Mouse (Mus musculus) embryonic facial prominence, embryonic 11.5 days (tissue): ENCODE measurements around the gene Rgs7bp. TPM values are rescaled to one million over a fixed set of nuclear protein-coding genes. Genes with fewer than 3 reads are reported as not detected.
"Not testable (repeated sequence)": the region's sequence is repeated elsewhere in the genome, so short reads cannot be mapped to it uniquely, and the experiment has no call there.

ENCODE experiments used
- ATAC-seq: fragments of 200-750 bp; cut with Nextera tagmentation; replicated peaks from 2 replicates; pipeline ENCODE4 v1.8.0; 2017; ENCODE audit warnings: low read depth; ENCODE audit not compliant: insufficient number of reproducible peaks, low FRiP score, low TSS enrichment
- DNase-seq: peaks from one replicate; pipeline ENCODE4 v3.0.0-alpha.2; 2015; ENCODE audit warnings: low spot score
- H3K27ac ChIP-seq: fragments of 300-500 bp; sonication (generic); replicated peaks from 2 replicates; pipeline ENCODE4 v1.5.1; 2014; ENCODE audit warnings: mild to moderate bottlenecking, low read depth, low read length, control low read depth
- H3K27me3 ChIP-seq: fragments of 300-500 bp; sonication (generic); 2 replicates; pipeline ENCODE4 v1.6.1; 2014; ENCODE audit warnings: mild to moderate bottlenecking, low read length, moderate library complexity, mixed read lengths; ENCODE audit not compliant: control insufficient read depth, insufficient read depth
- H3K36me3 ChIP-seq: fragments of 300-500 bp; sonication (generic); replicated peaks from 2 replicates; pipeline ENCODE4 v1.6.1; 2014; ENCODE audit warnings: low read depth, mild to moderate bottlenecking, low read length, moderate library complexity, mixed read lengths; ENCODE audit not compliant: control insufficient read depth, insufficient read depth
- H3K4me1 ChIP-seq: fragments of 300-500 bp; sonication (generic); 2 replicates; pipeline ENCODE4 v1.6.1; 2014; ENCODE audit warnings: low read length, mixed read lengths; ENCODE audit not compliant: control insufficient read depth, insufficient read depth
- H3K4me2 ChIP-seq: fragments of 300-500 bp; sonication (generic); 2 replicates; pipeline ENCODE4 v1.6.1; 2014; ENCODE audit warnings: low read depth, mild to moderate bottlenecking, control low read depth, low read length, moderate library complexity
- H3K4me3 ChIP-seq: fragments of 300-500 bp; sonication (generic); 2 replicates; pipeline ENCODE4 v1.5.1; 2014; ENCODE audit warnings: low read depth, low read length, control low read depth
- H3K9ac ChIP-seq: fragments of 300-500 bp; sonication (generic); replicated peaks from 2 replicates; pipeline ENCODE4 v1.6.1; 2014; ENCODE audit warnings: mild to moderate bottlenecking, control low read depth, low read length
- H3K9me3 ChIP-seq: fragments of 300-500 bp; sonication (generic); replicated peaks from 2 replicates; pipeline ENCODE4 v1.6.1; 2016; ENCODE audit warnings: mild to moderate bottlenecking, low read length, inconsistent platforms, mixed read lengths; ENCODE audit not compliant: control insufficient read depth
- WGBS: fragments of 180-500 bp; shearing (Covaris S2); extraction: QIAGEN DNeasy Blood & Tissue Kit; methylation state at CpG from one replicate; pipeline ENCODE4 v1.1.7; 2014; 5-methylcytosine and 5-hydroxymethylcytosine counted together
- polyA plus RNA-seq: library from polyadenylated mRNA; unstranded; fragments of >200 nt; fragmentation: Nextera tagmentation; extraction: Ambion mirVana; gene quantifications from 2 replicates; pipeline ENCODE4 v1.2.1, GENCODE M21; 2014

Gene Rgs7bp
- polyA plus RNA-seq, 1 experiment from 2014 or later, result 1.7 TPM

- H3K36me3 ChIP-seq, H3K27me3 ChIP-seq, ATAC-seq, H3K4me1 ChIP-seq, H3K9ac ChIP-seq, DNase-seq, H3K9me3 ChIP-seq, H3K4me3 ChIP-seq, H3K27ac ChIP-seq, H3K4me2 ChIP-seq: not testable (repeated sequence)
- WGBS, result 82% methylated on average over 6 of the region's 6 CpGs
Measured at GRCm38 (mm10) chr13:104916771-104917170, 138.0 kb downstream of the Rgs7bp start.

GRCm38 (mm10) chr13:104916106-104916505 lies 138.6 kb downstream of the Rgs7bp start:
- Histone ChIP-seq H3K4me3 (no peak overlapping the region), H3K9ac (no peak overlapping the region), H3K27me3 (no peaks in the 10 kb centered on the region), H3K9me3 (no peaks in the 10 kb centered on the region), H3K36me3 (no peaks in the 10 kb centered on the region), H3K27ac (no peak overlapping the region), H3K4me1 (no peaks in the 10 kb centered on the region), H3K4me2 (no peak overlapping the region)
- WGBS, result 90% methylated on average over 2 of the region's 2 CpGs
- ATAC-seq, result no peak
- no peak for DNase-seq

- 88% methylated on average over 17 of the region's 17 CpGs for WGBS
- no peak for ATAC-seq
Measured at GRCm38 (mm10) chr13:104914288-104914895, 140.3 kb downstream of the Rgs7bp start.

GRCm38 (mm10) chr13:104911626-104912025 lies 143.1 kb downstream of the Rgs7bp start:
- not testable (repeated sequence) for ATAC-seq, H3K27ac ChIP-seq
- 67% methylated on average over 5 of the region's 5 CpGs for WGBS

More at GRCm38 (mm10) chr13:104914288-104914895, 140.3 kb downstream of the Rgs7bp start:
- H3K4me3 ChIP-seq, result no peak overlapping the region
- DNase-seq, result no peak
- H3K36me3 ChIP-seq, result no peaks in the 10 kb centered on the region
- no peaks in the 10 kb centered on the region for H3K27me3 ChIP-seq
- H3K27ac ChIP-seq, result no peak overlapping the region
- H3K9me3 ChIP-seq, result no peaks in the 10 kb centered on the region
- no peak overlapping the region for H3K9ac ChIP-seq
- no peaks in the 10 kb centered on the region for H3K4me1 ChIP-seq
- no peak overlapping the region for H3K4me2 ChIP-seq

DNA sequence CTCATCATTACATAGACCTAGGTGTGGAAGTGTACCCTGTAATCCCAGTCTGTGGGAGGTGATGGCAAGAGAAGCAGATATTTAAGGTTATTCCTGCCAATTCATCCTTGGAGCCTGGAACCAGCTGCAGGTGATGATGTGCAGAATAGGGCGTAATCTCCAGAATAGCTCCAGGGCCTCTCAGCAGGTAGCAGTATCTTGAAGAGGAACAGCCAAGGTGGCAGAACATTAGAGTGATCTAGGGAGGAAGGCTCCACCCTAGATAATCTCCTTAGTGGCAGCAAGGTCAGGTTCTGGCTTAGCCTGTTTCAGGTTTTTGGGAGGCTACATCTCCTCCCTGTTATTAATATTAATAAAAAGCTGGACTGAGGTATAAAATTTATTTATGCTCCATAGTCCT lies 143.7 kb downstream of the Rgs7bp start:
- not testable (repeated sequence) for H3K36me3 ChIP-seq, H3K4me3 ChIP-seq, H3K4me2 ChIP-seq, H3K9ac ChIP-seq, H3K4me1 ChIP-seq, H3K9me3 ChIP-seq, H3K27ac ChIP-seq, DNase-seq, H3K27me3 ChIP-seq, ATAC-seq
- 100% methylated on average over 1 of the region's 1 CpGs for WGBS

More at GRCm38 (mm10) chr13:104911626-104912025, 143.1 kb downstream of the Rgs7bp start:
- not testable (repeated sequence) for DNase-seq, H3K27me3 ChIP-seq, H3K4me1 ChIP-seq, H3K4me2 ChIP-seq, H3K9me3 ChIP-seq, H3K9ac ChIP-seq, H3K36me3 ChIP-seq, H3K4me3 ChIP-seq

DNA sequence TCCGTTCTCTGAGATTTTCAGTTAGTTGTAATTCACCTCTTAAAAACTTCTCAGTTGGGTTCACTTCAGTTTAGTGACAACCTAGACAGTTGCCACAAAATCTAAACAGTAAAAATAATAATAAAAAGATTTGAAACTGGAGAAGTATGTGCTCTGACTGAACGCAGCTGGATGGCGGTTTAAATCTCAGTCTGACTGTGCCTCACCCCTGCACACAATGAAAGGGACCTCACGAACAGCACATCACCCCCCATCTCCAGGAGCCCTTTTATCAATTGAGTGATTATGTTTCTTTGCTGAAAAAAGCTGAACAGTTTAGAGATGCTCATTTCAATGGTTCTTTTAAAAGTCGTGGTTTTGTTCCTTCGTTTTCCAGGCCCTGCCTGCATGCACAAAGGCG lies 146.0 kb downstream of the Rgs7bp start:
- no peak overlapping the region for H3K4me2 ChIP-seq
- 60% methylated on average over 7 of the region's 7 CpGs for WGBS
- H3K4me1 ChIP-seq, result no peaks in the 10 kb centered on the region
- no peak overlapping the region for H3K27ac ChIP-seq
- H3K9ac ChIP-seq, result no peak overlapping the region
- no peaks in the 10 kb centered on the region for H3K27me3 ChIP-seq
- no peaks in the 10 kb centered on the region for H3K36me3 ChIP-seq
- H3K9me3 ChIP-seq, result no peaks in the 10 kb centered on the region
- no peak overlapping the region for H3K4me3 ChIP-seq
- ATAC-seq (no peak), DNase-seq (no peak)

Other genes starting within 250 kb of the Rgs7bp start
- 32.8 and 34.0 TPM in 2 replicates for gene Cwc27, start 237.8 kb downstream of the Rgs7bp start, polyA plus RNA-seq
- 0.35 and 0.47 TPM in 2 replicates for gene Shisal2b, start 191.0 kb downstream of the Rgs7bp start, polyA plus RNA-seq
- not detected in 2 replicates for gene 4933425L06Rik, start 27.2 kb upstream of the Rgs7bp start, polyA plus RNA-seq
- gene Rnf180, start 239.9 kb upstream of the Rgs7bp start, polyA plus RNA-seq, result 8.2 and 9.9 TPM in 2 replicates